Mouse (Mus musculus): Measurements from ENCODE around the gene Zfp661. TPM values are rescaled to one million over a fixed set of nuclear protein-coding genes. Genes with fewer than 3 reads are reported as not detected.
A peak's percentile ranks its signal among the peaks of the same experiment; 100 is the strongest.

Zfp661 gene
- polyA plus RNA-seq, 1 experiment from 2014 or later, result 8.3 TPM

- no peak for ATAC-seq (ENCODE audit: low read depth)
- Histone ChIP-seq H3K4me3 (no peak overlapping the region), H3K4me2 (no peak overlapping the region), H3K4me1 (replicated peaks) (no peaks in the 10 kb centered on the region), H3K27me3 (peaks cover 7% of the 10 kb centered on the region; the same call in 1 of the 2 replicates), H3K9me3 (no peaks in the 10 kb centered on the region), H3K36me3 (no peaks in the 10 kb centered on the region), H3K9ac (no peak overlapping the region), H3K27ac (replicated peaks) (no peak overlapping the region)
- WGBS, result 71% methylated on average over 5 of the region's 5 CpGs
Measured at GRCm38 (mm10) chr2:127548342-127549074, 38.4 kb downstream of the Zfp661 start.

GRCm38 (mm10) chr2:127541697-127542096, 45.2 kb downstream of the Zfp661 start:
- Histone ChIP-seq H3K27ac (replicated peaks) (no peak overlapping the region), H3K4me2 (no peak overlapping the region), H3K4me1 (replicated peaks) (peaks cover 5% of the 10 kb centered on the region; the same call in 1 of the 2 replicates), H3K36me3 (no peaks in the 10 kb centered on the region), H3K27me3 (peaks cover 60% of the 10 kb centered on the region), H3K9me3 (no peaks in the 10 kb centered on the region), H3K9ac (no peak overlapping the region), H3K4me3 (no peak overlapping the region)
- 91% methylated on average over 2 of the region's 2 CpGs for WGBS
- ATAC-seq (ENCODE audit: low read depth), result no peak

GRCm38 (mm10) chr2:127541185-127541584, 45.7 kb downstream of the Zfp661 start, which contains the start of gene Prom2:
Gene Prom2 (minus strand): TSS chr2:127541467.
- Histone ChIP-seq H3K4me3 (peak within 1 kb of the TSS; percentile 6; the same call in 1 of the 2 replicates), H3K4me1 (replicated peaks) (peaks cover 5% of the 10 kb centered on the region; the same call in 1 of the 2 replicates), H3K27ac (replicated peaks) (no peak within 1 kb of the TSS), H3K9me3 (no peaks in the 10 kb centered on the region), H3K9ac (0 out of 2 replicates have a peak within 1 kb of the TSS, but pooled peaks have one; percentile 22), H3K4me2 (peak within 1 kb of the TSS; percentile 34), H3K27me3 (peaks cover 60% of the 10 kb centered on the region), H3K36me3 (no peaks in the 10 kb centered on the region)
- ATAC-seq (ENCODE audit: low read depth), result no peak
- 3% methylated on average over 28 of the region's 29 CpGs for WGBS

GRCm38 (mm10) chr2:127539494-127539893, 47.4 kb downstream of the Zfp661 start:
- no peaks in the 10 kb centered on the region for H3K36me3 ChIP-seq
- 25% methylated on average over 4 of the region's 4 CpGs for WGBS
- H3K4me1 ChIP-seq (replicated peaks), result peaks cover 5% of the 10 kb centered on the region; the same call in 1 of the 2 replicates
- H3K4me2 ChIP-seq, result no peak overlapping the region
- no peak overlapping the region for H3K4me3 ChIP-seq
- H3K9me3 ChIP-seq, result no peaks in the 10 kb centered on the region
- H3K27me3 ChIP-seq, result peaks cover 69% of the 10 kb centered on the region
- H3K9ac ChIP-seq, result no peak overlapping the region
- ATAC-seq (ENCODE audit: low read depth), result no peak
- H3K27ac ChIP-seq (replicated peaks), result no peak overlapping the region

DNA sequence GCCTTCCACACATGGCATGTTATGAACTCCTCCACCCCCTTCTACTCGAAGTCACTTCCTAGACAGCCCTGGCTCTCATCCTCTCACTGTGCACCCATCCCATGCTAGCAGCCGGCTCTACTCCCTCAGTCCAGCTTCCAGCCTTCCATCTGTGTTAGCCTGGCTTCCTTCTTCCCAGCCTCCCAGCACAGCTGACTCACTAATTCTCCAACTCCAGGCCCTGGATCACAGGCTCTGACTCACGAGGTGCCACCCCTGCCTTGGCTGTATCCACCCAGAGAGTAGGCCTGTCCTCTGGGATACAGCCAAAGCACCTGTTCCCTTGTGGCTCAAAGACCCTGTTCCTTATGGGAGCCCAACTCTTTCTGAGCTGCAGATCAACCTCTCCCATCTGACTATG, 49.3 kb downstream of the Zfp661 start:
- Histone ChIP-seq H3K9ac (no peak overlapping the region), H3K9me3 (no peaks in the 10 kb centered on the region), H3K27ac (replicated peaks) (no peak overlapping the region), H3K27me3 (peaks cover 63% of the 10 kb centered on the region), H3K36me3 (no peaks in the 10 kb centered on the region), H3K4me3 (no peak overlapping the region), H3K4me2 (no peak overlapping the region), H3K4me1 (replicated peaks) (peaks cover 5% of the 10 kb centered on the region; the same call in 1 of the 2 replicates)
- ATAC-seq (ENCODE audit: low read depth), result no peak
- WGBS, result 68% methylated on average over 3 of the region's 3 CpGs

- Histone ChIP-seq H3K27me3 (peaks cover 51% of the 10 kb centered on the region), H3K4me1 (replicated peaks) (no peaks in the 10 kb centered on the region), H3K9ac (no peak overlapping the region), H3K27ac (replicated peaks) (no peak overlapping the region), H3K36me3 (no peaks in the 10 kb centered on the region), H3K4me2 (no peak overlapping the region), H3K4me3 (no peak overlapping the region), H3K9me3 (no peaks in the 10 kb centered on the region)
- no peak for ATAC-seq (ENCODE audit: low read depth)
- 82% methylated on average over 9 of the region's 9 CpGs for WGBS
Measured at GRCm38 (mm10) chr2:127535363-127535762, 51.5 kb downstream of the Zfp661 start.

- no peaks in the 10 kb centered on the region for H3K36me3 ChIP-seq
- H3K4me3 ChIP-seq, result no peak overlapping the region
- no peak overlapping the region for H3K9ac ChIP-seq
- peaks cover 36% of the 10 kb centered on the region for H3K27me3 ChIP-seq
- no peak overlapping the region for H3K27ac ChIP-seq (replicated peaks)
- no peaks in the 10 kb centered on the region for H3K4me1 ChIP-seq (replicated peaks)
- H3K9me3 ChIP-seq, result no peaks in the 10 kb centered on the region
- H3K4me2 ChIP-seq, result no peak overlapping the region
- ATAC-seq (ENCODE audit: low read depth), result no peak
- WGBS, result 12% methylated on average over 9 of the region's 9 CpGs
Measured at GRCm38 (mm10) chr2:127532379-127532778, 54.5 kb downstream of the Zfp661 start.

DNA sequence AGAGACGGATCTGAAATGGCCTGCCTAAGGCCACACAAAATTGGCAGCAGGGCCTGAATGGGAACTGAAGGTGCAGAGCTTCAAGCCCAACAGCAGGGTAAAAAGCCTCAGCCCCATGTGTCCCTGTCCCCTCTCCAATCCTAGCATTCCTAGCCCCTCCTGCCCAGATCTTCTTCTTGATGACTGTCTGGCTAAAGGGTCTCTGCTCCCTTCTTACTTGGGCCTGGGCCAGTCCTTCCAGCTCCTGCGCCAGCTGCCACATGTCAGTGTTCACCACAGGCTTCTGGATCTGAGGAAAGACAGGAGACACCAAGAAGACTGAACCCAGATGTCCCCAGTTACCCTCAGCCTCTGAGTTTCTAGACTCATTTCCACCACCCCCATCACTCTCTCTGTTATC, 55.3 kb downstream of the Zfp661 start:
- Histone ChIP-seq H3K4me1 (replicated peaks) (no peaks in the 10 kb centered on the region), H3K36me3 (no peaks in the 10 kb centered on the region), H3K4me3 (no peak overlapping the region), H3K27me3 (peaks cover 36% of the 10 kb centered on the region), H3K27ac (replicated peaks) (no peak overlapping the region), H3K9ac (no peak overlapping the region), H3K9me3 (no peaks in the 10 kb centered on the region), H3K4me2 (no peak overlapping the region)
- WGBS, result 75% methylated on average over 2 of the region's 2 CpGs
- no peak for ATAC-seq (ENCODE audit: low read depth)

- no peak overlapping the region for H3K4me2 ChIP-seq
- H3K9me3 ChIP-seq, result no peaks in the 10 kb centered on the region
- H3K4me3 ChIP-seq, result no peak overlapping the region
- no peaks in the 10 kb centered on the region for H3K36me3 ChIP-seq
- WGBS, result 71% methylated on average over 3 of the region's 3 CpGs
- H3K27me3 ChIP-seq, result peaks cover 29% of the 10 kb centered on the region
- H3K9ac ChIP-seq, result no peak overlapping the region
- no peak for ATAC-seq (ENCODE audit: low read depth)
- no peak overlapping the region for H3K27ac ChIP-seq (replicated peaks)
- H3K4me1 ChIP-seq (replicated peaks), result no peaks in the 10 kb centered on the region
Measured at GRCm38 (mm10) chr2:127530418-127530817, 56.5 kb downstream of the Zfp661 start.

DNA sequence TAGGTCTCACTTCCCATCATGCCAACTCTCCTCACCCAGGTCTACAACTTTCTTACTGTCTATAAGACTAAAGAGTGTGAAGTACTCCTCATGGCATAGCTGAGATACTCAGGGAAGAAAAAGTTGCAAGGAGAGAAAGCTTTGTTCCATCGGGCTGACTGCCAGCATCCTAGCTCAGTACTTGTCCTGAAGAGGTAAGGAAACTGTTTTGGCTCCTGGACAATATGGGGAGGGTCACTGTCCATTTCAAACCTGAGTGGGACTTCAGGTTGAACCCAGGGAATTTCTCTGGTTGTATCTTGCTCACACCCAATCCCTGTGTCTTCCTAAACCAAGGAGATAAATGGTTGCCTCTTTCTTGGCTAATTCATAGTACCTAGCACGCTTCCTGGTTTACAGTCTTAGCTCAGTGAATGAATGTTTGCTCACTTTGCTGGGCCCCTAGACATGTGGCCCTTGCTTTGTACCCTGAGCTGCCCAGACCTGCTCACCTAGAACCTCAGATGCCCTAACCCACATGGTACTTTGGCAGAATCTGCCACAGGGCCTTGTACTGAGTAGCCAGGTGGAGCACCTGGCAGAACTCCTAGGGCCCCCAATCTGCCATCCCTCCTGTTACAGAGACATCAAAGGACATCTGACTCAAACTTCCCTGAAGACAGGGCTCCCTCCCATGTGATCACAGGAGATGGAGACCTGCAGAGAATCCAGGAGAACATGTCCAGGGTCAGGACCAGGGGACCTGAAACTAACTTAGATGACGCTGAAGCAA, 61.7 kb downstream of the Zfp661 start:
- Histone ChIP-seq H3K27me3 (0 out of 2 replicates have a peak, but pooled peaks cover 7% of the 10 kb centered on the region), H3K4me2 (no peak overlapping the region), H3K4me1 (replicated peaks) (peaks cover 38% of the 10 kb centered on the region), H3K36me3 (no peaks in the 10 kb centered on the region), H3K9me3 (no peaks in the 10 kb centered on the region), H3K4me3 (no peak overlapping the region), H3K9ac (no peak overlapping the region), H3K27ac (replicated peaks) (no peak overlapping the region)
- WGBS, result 82% methylated on average over 3 of the region's 3 CpGs
- ATAC-seq (ENCODE audit: low read depth), result no peak
